Mouse (Mus musculus): Measurements from ENCODE around the gene Cyp26a1. TPM values are rescaled to one million over a fixed set of nuclear protein-coding genes. Genes with fewer than 3 reads are reported as not detected.

The Cyp26a1 gene
- polyA plus RNA-seq, 1 experiment from 2014 or later: 0.50 TPM

- Histone ChIP-seq H3K4me1 (peaks cover 12% of the 10 kb centered on the region), H3K4me2 (no peak overlapping the region), H3K9ac (no peak overlapping the region), H3K36me3 (no peaks in the 10 kb centered on the region), H3K9me3 (no peaks in the 10 kb centered on the region), H3K27ac (no peak overlapping the region), H3K27me3 (peaks cover 65% of the 10 kb centered on the region), H3K4me3 (no peak overlapping the region)
- no peak for ATAC-seq (ENCODE audit: borderline replicate concordance, extremely low read depth, low FRiP score, low TSS enrichment)
- WGBS: 37% methylated on average over 21 of the region's 21 CpGs
Measured at GRCm38 (mm10) chr19:37702377-37703076, 4.9 kb downstream of the Cyp26a1 start.

GRCm38 (mm10) chr19:37703902-37704509 lies 6.4 kb downstream of the Cyp26a1 start:
- H3K36me3 ChIP-seq: no peaks in the 10 kb centered on the region
- H3K4me3 ChIP-seq: no peak overlapping the region
- no peak overlapping the region for H3K27ac ChIP-seq
- H3K9ac ChIP-seq: no peak overlapping the region
- 5% methylated on average over 3 of the region's 3 CpGs for WGBS
- H3K9me3 ChIP-seq: no peaks in the 10 kb centered on the region
- H3K4me2 ChIP-seq: no peak overlapping the region
- 0 out of 2 replicates have a peak, but pooled peaks have one; percentile 57 for ATAC-seq (ENCODE audit: borderline replicate concordance, extremely low read depth, low FRiP score, low TSS enrichment)
- no peaks in the 10 kb centered on the region for H3K4me1 ChIP-seq
- H3K27me3 ChIP-seq: peaks cover 51% of the 10 kb centered on the region

- Histone ChIP-seq H3K9me3 (no peaks in the 10 kb centered on the region), H3K4me2 (no peak overlapping the region), H3K4me3 (no peak overlapping the region), H3K27me3 (peaks cover 34% of the 10 kb centered on the region), H3K4me1 (no peaks in the 10 kb centered on the region), H3K36me3 (no peaks in the 10 kb centered on the region), H3K9ac (no peak overlapping the region), H3K27ac (no peak overlapping the region)
- 81% methylated on average over 5 of the region's 5 CpGs for WGBS
- no peak for ATAC-seq (ENCODE audit: borderline replicate concordance, extremely low read depth, low FRiP score, low TSS enrichment)
Measured at GRCm38 (mm10) chr19:37705722-37706121, 8.1 kb downstream of the Cyp26a1 start.

GRCm38 (mm10) chr19:37714681-37715080 lies 17.1 kb downstream of the Cyp26a1 start:
- Histone ChIP-seq H3K27ac (no peak overlapping the region), H3K4me2 (no peak overlapping the region), H3K4me3 (no peak overlapping the region), H3K9me3 (no peaks in the 10 kb centered on the region), H3K9ac (no peak overlapping the region), H3K27me3 (no peaks in the 10 kb centered on the region), H3K4me1 (no peaks in the 10 kb centered on the region), H3K36me3 (no peaks in the 10 kb centered on the region)
- 57% methylated on average over 10 of the region's 10 CpGs for WGBS
- ATAC-seq (ENCODE audit: borderline replicate concordance, extremely low read depth, low FRiP score, low TSS enrichment): no peak

GRCm38 (mm10) chr19:37715980-37716379 lies 18.4 kb downstream of the Cyp26a1 start:
- Histone ChIP-seq H3K4me2 (no peak overlapping the region), H3K27ac (no peak overlapping the region), H3K4me1 (no peaks in the 10 kb centered on the region), H3K36me3 (no peaks in the 10 kb centered on the region), H3K9me3 (no peaks in the 10 kb centered on the region), H3K4me3 (no peak overlapping the region), H3K27me3 (no peaks in the 10 kb centered on the region), H3K9ac (no peak overlapping the region)
- WGBS: 27% methylated on average over 1 of the region's 1 CpGs
- ATAC-seq (ENCODE audit: borderline replicate concordance, extremely low read depth, low FRiP score, low TSS enrichment): no peak

- WGBS: 80% methylated on average over 12 of the region's 12 CpGs
- H3K27ac ChIP-seq: no peak overlapping the region
- H3K27me3 ChIP-seq: no peaks in the 10 kb centered on the region
- H3K9ac ChIP-seq: no peak overlapping the region
- ATAC-seq (ENCODE audit: borderline replicate concordance, extremely low read depth, low FRiP score, low TSS enrichment): no peak
- no peak overlapping the region for H3K4me2 ChIP-seq
- no peaks in the 10 kb centered on the region for H3K36me3 ChIP-seq
- no peaks in the 10 kb centered on the region for H3K4me1 ChIP-seq
- H3K4me3 ChIP-seq: no peak overlapping the region
- no peaks in the 10 kb centered on the region for H3K9me3 ChIP-seq
Measured at GRCm38 (mm10) chr19:37716524-37717175, 19.1 kb downstream of the Cyp26a1 start.

- H3K27me3 ChIP-seq: no peaks in the 10 kb centered on the region
- H3K4me3 ChIP-seq: no peak overlapping the region
- no peak for ATAC-seq (ENCODE audit: borderline replicate concordance, extremely low read depth, low FRiP score, low TSS enrichment)
- H3K9ac ChIP-seq: no peak overlapping the region
- no peaks in the 10 kb centered on the region for H3K9me3 ChIP-seq
- no peak overlapping the region for H3K27ac ChIP-seq
- H3K4me2 ChIP-seq: no peak overlapping the region
- 26% methylated on average over 1 of the region's 1 CpGs for WGBS
- no peaks in the 10 kb centered on the region for H3K4me1 ChIP-seq
- H3K36me3 ChIP-seq: no peaks in the 10 kb centered on the region
Measured at GRCm38 (mm10) chr19:37719166-37719565, 21.6 kb downstream of the Cyp26a1 start.

- WGBS: 96% methylated on average over 5 of the region's 5 CpGs
- no peak overlapping the region for H3K27ac ChIP-seq
Measured at GRCm38 (mm10) chr19:37724591-37724990, 27.0 kb downstream of the Cyp26a1 start.

GRCm38 (mm10) chr19:37726585-37726984 lies 29.0 kb downstream of the Cyp26a1 start:
- WGBS: 86% methylated on average over 7 of the region's 7 CpGs
- H3K27ac ChIP-seq: no peak overlapping the region
- ATAC-seq (ENCODE audit: borderline replicate concordance, extremely low read depth, low FRiP score, low TSS enrichment): no peak
- H3K36me3 ChIP-seq: no peaks in the 10 kb centered on the region
- H3K9me3 ChIP-seq: no peaks in the 10 kb centered on the region
- H3K4me2 ChIP-seq: no peak overlapping the region
- no peaks in the 10 kb centered on the region for H3K4me1 ChIP-seq
- H3K4me3 ChIP-seq: no peak overlapping the region
- H3K27me3 ChIP-seq: no peaks in the 10 kb centered on the region
- no peak overlapping the region for H3K9ac ChIP-seq

More at GRCm38 (mm10) chr19:37724591-37724990, 27.0 kb downstream of the Cyp26a1 start:
- Histone ChIP-seq H3K4me2 (no peak overlapping the region), H3K4me1 (no peaks in the 10 kb centered on the region), H3K9me3 (no peaks in the 10 kb centered on the region), H3K9ac (no peak overlapping the region), H3K36me3 (no peaks in the 10 kb centered on the region), H3K4me3 (no peak overlapping the region), H3K27me3 (no peaks in the 10 kb centered on the region)
- no peak for ATAC-seq (ENCODE audit: borderline replicate concordance, extremely low read depth, low FRiP score, low TSS enrichment)

- WGBS: 90% methylated on average over 2 of the region's 2 CpGs
- no peak overlapping the region for H3K4me2 ChIP-seq
- no peak overlapping the region for H3K27ac ChIP-seq
- no peak overlapping the region for H3K9ac ChIP-seq
- no peak overlapping the region for H3K4me3 ChIP-seq
- no peaks in the 10 kb centered on the region for H3K9me3 ChIP-seq
- no peak for ATAC-seq (ENCODE audit: borderline replicate concordance, extremely low read depth, low FRiP score, low TSS enrichment)
- H3K36me3 ChIP-seq: no peaks in the 10 kb centered on the region
- no peaks in the 10 kb centered on the region for H3K4me1 ChIP-seq
- no peaks in the 10 kb centered on the region for H3K27me3 ChIP-seq
Measured at GRCm38 (mm10) chr19:37727366-37727765, 29.8 kb downstream of the Cyp26a1 start.

GRCm38 (mm10) chr19:37735426-37735825 lies 37.8 kb downstream of the Cyp26a1 start:
- Histone ChIP-seq H3K4me3 (no peak overlapping the region), H3K9ac (no peak overlapping the region), H3K27ac (no peak overlapping the region), H3K9me3 (no peaks in the 10 kb centered on the region), H3K36me3 (no peaks in the 10 kb centered on the region), H3K4me1 (no peaks in the 10 kb centered on the region), H3K4me2 (no peak overlapping the region), H3K27me3 (no peaks in the 10 kb centered on the region)
- ATAC-seq (ENCODE audit: borderline replicate concordance, extremely low read depth, low FRiP score, low TSS enrichment): no peak
- WGBS: 82% methylated on average over 8 of the region's 8 CpGs

GRCm38 (mm10) chr19:37738575-37738974 lies 41.0 kb downstream of the Cyp26a1 start:
- no peaks in the 10 kb centered on the region for H3K36me3 ChIP-seq
- ATAC-seq (ENCODE audit: borderline replicate concordance, extremely low read depth, low FRiP score, low TSS enrichment): no peak

More at GRCm38 (mm10) chr19:37738575-37738974, 41.0 kb downstream of the Cyp26a1 start:
- Histone ChIP-seq H3K9me3 (no peaks in the 10 kb centered on the region), H3K4me3 (no peak overlapping the region), H3K27me3 (no peaks in the 10 kb centered on the region), H3K4me1 (no peaks in the 10 kb centered on the region), H3K4me2 (no peak overlapping the region), H3K9ac (no peak overlapping the region), H3K27ac (no peak overlapping the region)
- 81% methylated on average over 3 of the region's 3 CpGs for WGBS

Measured in lung, embryonic 15.5 days (tissue).